Mouse (Mus musculus) CH12F3 (cell line): ENCODE data around the gene Cd300e.
"Not testable (repeated sequence)": the region's sequence is repeated elsewhere in the genome, so short reads cannot be mapped to it uniquely, and the experiment has no call there.

ENCODE experiments used
- in situ Hi-C: fragments of 300-500 bp; cut with MboI; formaldehyde crosslinking; loops from 2 replicates; pipeline ENCODE4 v1.14.3; 2020; ENCODE audit warnings: low sequenced_read_pairs

Cd300e gene

GRCm38 (mm10) chr11:115083376-115084139, 21.6 kb upstream of the Cd300e start:
- in situ Hi-C loops: no loop called here

- in situ Hi-C loops: no loop called here
Measured at GRCm38 (mm10) chr11:115082196-115082595, 20.2 kb upstream of the Cd300e start.

- in situ Hi-C loops: no loop called here
Measured at GRCm38 (mm10) chr11:115081373-115081772, 19.4 kb upstream of the Cd300e start.

GRCm38 (mm10) chr11:115080886-115081285, 18.9 kb upstream of the Cd300e start:
- in situ Hi-C loops: no loop called here

GRCm38 (mm10) chr11:115078680-115079079, 16.7 kb upstream of the Cd300e start:
- in situ Hi-C loops: no loop called here

- in situ Hi-C loops: no loop called here
Measured at GRCm38 (mm10) chr11:115077436-115077835, 15.5 kb upstream of the Cd300e start.

- in situ Hi-C loops: no loop called here
Measured at GRCm38 (mm10) chr11:115075859-115076258, 13.9 kb upstream of the Cd300e start.

- in situ Hi-C loops: no loop called here
Measured at GRCm38 (mm10) chr11:115075407-115075806, 13.4 kb upstream of the Cd300e start.

GRCm38 (mm10) chr11:115073002-115073401, 11.0 kb upstream of the Cd300e start:
- in situ Hi-C loops: no loop called here

- in situ Hi-C loops: no loop called here
Measured at GRCm38 (mm10) chr11:115071631-115072294, 9.8 kb upstream of the Cd300e start.

- in situ Hi-C loops: no loop called here
Measured at GRCm38 (mm10) chr11:115071015-115071551, 9.1 kb upstream of the Cd300e start.

- in situ Hi-C loops: no loop called here
Measured at GRCm38 (mm10) chr11:115066768-115067167, 4.8 kb upstream of the Cd300e start.

- in situ Hi-C loops: no loop called here
Measured at GRCm38 (mm10) chr11:115059797-115060196, 2.2 kb downstream of the Cd300e start.

- in situ Hi-C loops: no loop called here
Measured at GRCm38 (mm10) chr11:115058701-115059100, 3.3 kb downstream of the Cd300e start.

GRCm38 (mm10) chr11:115054537-115054936, 7.4 kb downstream of the Cd300e start:
- in situ Hi-C loops: no loop called here

GRCm38 (mm10) chr11:115052991-115053390, 9.0 kb downstream of the Cd300e start:
- in situ Hi-C loops: no loop called here

- in situ Hi-C loops: no loop called here
Measured at GRCm38 (mm10) chr11:115052206-115052605, 9.8 kb downstream of the Cd300e start.

GRCm38 (mm10) chr11:115049282-115049895, 12.6 kb downstream of the Cd300e start:
- in situ Hi-C loops: no loop called here

GRCm38 (mm10) chr11:115048259-115048658, 13.7 kb downstream of the Cd300e start, which contains the start of gene Cd300ld3:
Gene Cd300ld3 (minus strand): TSS chr11:115048409.
- in situ Hi-C loops: no loop called here

- in situ Hi-C loops: not testable (repeated sequence)
Measured at GRCm38 (mm10) chr11:115037669-115038068, 24.3 kb downstream of the Cd300e start, which contains the start of gene Cd300ld5. Gene Cd300ld5 (minus strand): TSS chr11:115037769.

- in situ Hi-C loops: not testable (repeated sequence)
Measured at GRCm38 (mm10) chr11:115026912-115027311, 35.1 kb downstream of the Cd300e start, which contains the start of gene Cd300ld4. Gene Cd300ld4 (minus strand): TSS chr11:115027012.
